Mouse (Mus musculus): ENCODE measurements around the gene Myo1f. TPM values are rescaled to one million over a fixed set of nuclear protein-coding genes. Genes with fewer than 3 reads are reported as not detected.

Gene Myo1f
- polyA plus RNA-seq, 1 experiment: 68.8 TPM

GRCm38 (mm10) chr17:33523918-33524755, 31.4 kb upstream of the Myo1f start, which contains the start of gene Adamts10:
Adamts10 (plus strand) TSS chr17:33524204.
- Histone ChIP-seq H3K4me3 (replicated peaks; ENCODE audit: control insufficient read depth, low read depth, low read length) (peak within 1 kb of the TSS; percentile 74), H3K4me1 (ENCODE audit: control insufficient read depth, insufficient read depth, low read length) (peaks cover 2% of the 10 kb centered on the region; the same call in 1 of the 2 replicates), H3K27ac (ENCODE audit: control insufficient read depth, insufficient read depth, low read depth, low read length, poor library complexity) (peak within 1 kb of the TSS; percentile 13)
- under 1% methylated on average over 44 of the region's 44 CpGs for WGBS
- peak; percentile 27; the same call in 1 of the 2 replicates for TF ChIP-seq POLR2A (IDR thresholded peaks at IDR 0.05; ENCODE audit: borderline replicate concordance, control insufficient read depth, low read depth, low read length)
- no peak for TF ChIP-seq CTCF (IDR thresholded peaks at IDR 0.05; ENCODE audit: control insufficient read depth, insufficient read depth, low read length)

GRCm38 (mm10) chr17:33524806-33525373, 30.6 kb upstream of the Myo1f start:
- Histone ChIP-seq H3K4me1 (ENCODE audit: control insufficient read depth, insufficient read depth, low read length) (peaks cover 2% of the 10 kb centered on the region; the same call in 1 of the 2 replicates), H3K4me3 (replicated peaks; ENCODE audit: control insufficient read depth, low read depth, low read length) (peak overlapping the region; percentile 74), H3K27ac (ENCODE audit: control insufficient read depth, insufficient read depth, low read depth, low read length, poor library complexity) (no peak overlapping the region)
- WGBS: 19% methylated on average over 2 of the region's 2 CpGs
- TF ChIP-seq POLR2A (IDR thresholded peaks at IDR 0.05; ENCODE audit: borderline replicate concordance, control insufficient read depth, low read depth, low read length) (no peak), CTCF (IDR thresholded peaks at IDR 0.05; ENCODE audit: control insufficient read depth, insufficient read depth, low read length) (no peak)

- Histone ChIP-seq H3K4me3 (replicated peaks; ENCODE audit: control insufficient read depth, low read depth, low read length) (no peak overlapping the region), H3K4me1 (ENCODE audit: control insufficient read depth, insufficient read depth, low read length) (peaks cover 2% of the 10 kb centered on the region; the same call in 1 of the 2 replicates), H3K27ac (ENCODE audit: control insufficient read depth, insufficient read depth, low read depth, low read length, poor library complexity) (no peak overlapping the region)
- TF ChIP-seq CTCF (IDR thresholded peaks at IDR 0.05; ENCODE audit: control insufficient read depth, insufficient read depth, low read length) (no peak), POLR2A (IDR thresholded peaks at IDR 0.05; ENCODE audit: borderline replicate concordance, control insufficient read depth, low read depth, low read length) (no peak)
- 78% methylated on average over 3 of the region's 3 CpGs for WGBS
Measured at GRCm38 (mm10) chr17:33526506-33526905, 29.0 kb upstream of the Myo1f start.

GRCm38 (mm10) chr17:33539106-33539675, 16.3 kb upstream of the Myo1f start:
- Histone ChIP-seq H3K4me1 (ENCODE audit: control insufficient read depth, insufficient read depth, low read length) (no peaks in the 10 kb centered on the region), H3K4me3 (replicated peaks; ENCODE audit: control insufficient read depth, low read depth, low read length) (no peak overlapping the region), H3K27ac (ENCODE audit: control insufficient read depth, insufficient read depth, low read depth, low read length, poor library complexity) (no peak overlapping the region)
- no peak for TF ChIP-seq POLR2A (IDR thresholded peaks at IDR 0.05; ENCODE audit: borderline replicate concordance, control insufficient read depth, low read depth, low read length)
- 0 out of 2 replicates have a peak, but pooled peaks have one; percentile 27 for TF ChIP-seq CTCF (IDR thresholded peaks at IDR 0.05; ENCODE audit: control insufficient read depth, insufficient read depth, low read length)
- 81% methylated on average over 3 of the region's 3 CpGs for WGBS

DNA sequence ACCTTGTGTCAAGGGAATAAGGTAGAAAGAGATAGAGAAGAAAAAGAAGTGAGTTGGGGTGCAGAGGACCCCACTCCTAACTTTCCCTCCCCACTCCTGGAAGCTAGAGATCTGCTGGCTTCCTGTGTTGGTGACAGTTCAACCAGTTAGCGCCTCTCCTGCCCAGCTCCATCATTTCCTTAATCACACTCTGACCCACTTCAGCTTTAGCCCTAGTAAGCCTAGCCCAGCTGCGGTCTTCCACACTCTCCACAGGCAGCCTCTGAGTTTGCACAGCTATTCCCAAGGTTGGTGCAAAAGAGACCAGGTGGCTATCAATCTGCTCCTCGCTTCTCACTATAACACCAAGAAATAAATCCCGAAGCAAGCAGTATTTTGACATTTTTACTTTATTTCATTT, 15.6 kb upstream of the Myo1f start:
- H3K4me1 ChIP-seq (ENCODE audit: control insufficient read depth, insufficient read depth, low read length): no peaks in the 10 kb centered on the region
- H3K4me3 ChIP-seq (replicated peaks; ENCODE audit: control insufficient read depth, low read depth, low read length): no peak overlapping the region
- H3K27ac ChIP-seq (ENCODE audit: control insufficient read depth, insufficient read depth, low read depth, low read length, poor library complexity): no peak overlapping the region
- WGBS: 85% methylated on average over 4 of the region's 4 CpGs
- TF ChIP-seq POLR2A (IDR thresholded peaks at IDR 0.05; ENCODE audit: borderline replicate concordance, control insufficient read depth, low read depth, low read length) (no peak), CTCF (IDR thresholded peaks at IDR 0.05; ENCODE audit: control insufficient read depth, insufficient read depth, low read length) (no peak)

DNA sequence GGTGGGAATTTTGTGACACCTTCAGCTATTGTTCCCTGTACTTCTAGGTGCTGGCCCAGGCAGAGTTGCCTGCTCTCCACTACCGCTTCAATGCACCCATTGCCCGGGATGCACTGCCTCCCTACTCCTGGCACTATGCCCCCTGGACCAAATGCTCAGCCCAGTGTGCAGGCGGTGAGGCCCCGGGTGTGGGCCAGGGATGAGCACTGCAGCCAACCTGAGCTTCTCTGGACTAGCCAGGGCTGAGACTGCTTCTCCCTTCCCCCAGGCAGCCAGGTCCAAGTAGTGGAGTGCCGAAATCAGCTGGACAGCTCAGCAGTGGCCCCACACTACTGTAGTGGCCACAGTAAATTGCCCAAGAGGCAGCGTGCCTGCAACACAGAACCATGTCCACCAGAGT, 6.3 kb upstream of the Myo1f start:
- TF ChIP-seq POLR2A (IDR thresholded peaks at IDR 0.05; ENCODE audit: borderline replicate concordance, control insufficient read depth, low read depth, low read length) (no peak), CTCF (IDR thresholded peaks at IDR 0.05; ENCODE audit: control insufficient read depth, insufficient read depth, low read length) (no peak)
- 86% methylated on average over 6 of the region's 6 CpGs for WGBS
- H3K4me3 ChIP-seq (replicated peaks; ENCODE audit: control insufficient read depth, low read depth, low read length): no peak overlapping the region

DNA sequence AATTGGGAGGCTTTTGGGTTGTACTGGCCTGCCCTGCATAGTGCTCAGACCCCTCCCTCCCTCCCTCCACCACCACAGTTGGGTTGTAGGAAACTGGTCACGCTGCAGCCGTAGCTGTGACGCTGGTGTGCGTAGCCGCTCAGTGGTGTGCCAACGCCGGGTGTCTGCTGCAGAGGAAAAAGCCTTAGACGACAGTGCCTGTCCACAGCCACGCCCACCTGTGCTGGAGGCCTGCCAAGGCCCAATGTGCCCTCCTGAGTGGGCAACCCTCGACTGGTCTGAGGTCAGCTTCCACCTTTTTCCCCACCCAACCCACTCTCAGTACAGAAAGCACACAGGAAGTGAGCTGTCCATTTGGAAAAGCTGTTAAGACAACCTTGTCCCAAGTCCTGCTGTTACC, 5.1 kb upstream of the Myo1f start:
- H3K27ac ChIP-seq (ENCODE audit: control insufficient read depth, insufficient read depth, low read depth, low read length, poor library complexity): no peak overlapping the region; the same call in 1 of the 2 replicates
- TF ChIP-seq POLR2A (IDR thresholded peaks at IDR 0.05; ENCODE audit: borderline replicate concordance, control insufficient read depth, low read depth, low read length) (no peak), CTCF (IDR thresholded peaks at IDR 0.05; ENCODE audit: control insufficient read depth, insufficient read depth, low read length) (no peak)
- H3K4me3 ChIP-seq (replicated peaks; ENCODE audit: control insufficient read depth, low read depth, low read length): no peak overlapping the region
- 50% methylated on average over 10 of the region's 10 CpGs for WGBS
- H3K4me1 ChIP-seq (ENCODE audit: control insufficient read depth, insufficient read depth, low read length): no peaks in the 10 kb centered on the region; the same call in none of the 2 replicates

More for the DNA sequence above, 6.3 kb upstream of the Myo1f start:
- Histone ChIP-seq H3K27ac (ENCODE audit: control insufficient read depth, insufficient read depth, low read depth, low read length, poor library complexity) (no peak overlapping the region), H3K4me1 (ENCODE audit: control insufficient read depth, insufficient read depth, low read length) (no peaks in the 10 kb centered on the region; the same call in none of the 2 replicates)

GRCm38 (mm10) chr17:33552113-33552512, 3.4 kb upstream of the Myo1f start:
- H3K4me3 ChIP-seq (replicated peaks; ENCODE audit: control insufficient read depth, low read depth, low read length): no peak overlapping the region
- no peak overlapping the region for H3K27ac ChIP-seq (ENCODE audit: control insufficient read depth, insufficient read depth, low read depth, low read length, poor library complexity)
- H3K4me1 ChIP-seq (ENCODE audit: control insufficient read depth, insufficient read depth, low read length): no peaks in the 10 kb centered on the region; the same call in none of the 2 replicates
- WGBS: 45% methylated on average over 4 of the region's 4 CpGs
- TF ChIP-seq POLR2A (IDR thresholded peaks at IDR 0.05; ENCODE audit: borderline replicate concordance, control insufficient read depth, low read depth, low read length) (no peak), CTCF (IDR thresholded peaks at IDR 0.05; ENCODE audit: control insufficient read depth, insufficient read depth, low read length) (no peak)
